Mouse (Mus musculus): ENCODE data around the gene Kctd11.

- TF ChIP-seq CTCF (IDR thresholded peaks at IDR 0.05; ENCODE audit: borderline replicate concordance, insufficient read depth, low read depth, low read length) = no peak
- no peak for TF ChIP-seq POLR2A (IDR thresholded peaks at IDR 0.05; ENCODE audit: borderline replicate concordance, insufficient read depth, low read length)
Measured at GRCm38 (mm10) chr11:69884663-69885062, 3.5 kb upstream of the Kctd11 start.
